Mouse (Mus musculus) thymus, postnatal 36 days (tissue): ENCODE data around the gene Ptprm.

Source experiments
- DNase-seq, 2 experiments: peaks; one replicate each; pipeline ENCODE4 v3.0.0; 2022; ENCODE audit warnings: mixed read lengths in 2 of 2

Gene Ptprm

GRCm38 (mm10) chr17:67343471-67343870, 10.8 kb downstream of the Ptprm start:
- no peak for DNase-seq

DNA sequence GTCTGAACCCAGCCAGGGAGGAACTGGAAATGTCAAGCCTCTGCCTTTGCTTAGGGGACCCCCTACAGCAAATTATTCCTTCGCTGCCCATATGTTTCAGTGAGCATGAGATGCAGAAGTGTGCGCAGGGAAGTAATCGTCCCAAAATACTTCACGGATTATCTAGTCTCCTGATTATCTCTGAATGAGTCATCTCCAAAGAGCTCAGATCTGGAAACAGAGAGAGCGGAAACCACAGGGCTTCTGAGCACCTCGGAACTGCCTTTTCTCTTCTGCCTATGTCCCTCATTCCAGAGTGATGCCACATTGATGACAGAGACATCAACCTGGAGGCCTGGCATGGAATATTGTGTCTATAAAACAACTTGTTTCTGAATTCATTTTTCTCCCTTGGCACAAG, 11.3 kb downstream of the Ptprm start:
- no peak for DNase-seq

GRCm38 (mm10) chr17:67340362-67340761, 13.9 kb downstream of the Ptprm start:
- no peak for DNase-seq

GRCm38 (mm10) chr17:67339569-67339968, 14.7 kb downstream of the Ptprm start:
- DNase-seq: no peak

GRCm38 (mm10) chr17:67334310-67334709, 19.9 kb downstream of the Ptprm start:
- DNase-seq: no peak

DNA sequence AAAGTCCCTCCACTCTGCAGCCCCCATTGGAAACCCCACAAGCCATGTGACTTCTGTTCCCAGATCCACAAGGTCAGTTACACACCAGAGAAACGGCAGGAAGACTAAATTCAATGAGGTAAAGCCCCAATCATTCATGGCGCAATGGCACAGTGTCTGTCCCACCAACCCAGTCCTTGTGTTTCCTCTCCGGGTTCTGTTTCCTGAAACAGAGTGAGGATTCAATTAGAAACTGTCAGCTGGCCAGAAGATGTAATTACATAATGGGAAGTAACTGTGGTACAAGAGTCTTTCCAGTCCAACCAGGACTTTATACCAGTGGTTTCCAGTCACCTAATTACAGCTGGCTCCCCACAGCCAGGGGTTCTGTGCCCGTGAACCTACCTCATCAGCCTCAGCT, 24.8 kb downstream of the Ptprm start:
- DNase-seq: no peak

DNA sequence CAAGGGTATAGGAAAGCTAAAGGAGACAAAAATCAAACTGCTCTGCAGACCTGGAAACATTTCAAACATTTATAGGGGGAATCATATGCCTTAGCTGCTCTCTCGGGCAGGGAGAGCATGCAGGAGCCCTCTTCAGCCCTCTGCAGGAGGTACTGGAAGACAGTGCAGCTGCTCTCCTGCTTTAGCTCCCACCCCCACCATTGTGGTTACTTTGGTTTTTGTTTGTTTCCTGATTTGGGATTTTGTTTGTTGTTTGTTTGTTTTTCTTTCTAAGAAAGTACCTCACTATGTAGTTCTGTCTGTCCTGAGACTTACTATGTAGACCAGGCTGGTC, 29.8 kb downstream of the Ptprm start:
- DNase-seq: no peak

DNA sequence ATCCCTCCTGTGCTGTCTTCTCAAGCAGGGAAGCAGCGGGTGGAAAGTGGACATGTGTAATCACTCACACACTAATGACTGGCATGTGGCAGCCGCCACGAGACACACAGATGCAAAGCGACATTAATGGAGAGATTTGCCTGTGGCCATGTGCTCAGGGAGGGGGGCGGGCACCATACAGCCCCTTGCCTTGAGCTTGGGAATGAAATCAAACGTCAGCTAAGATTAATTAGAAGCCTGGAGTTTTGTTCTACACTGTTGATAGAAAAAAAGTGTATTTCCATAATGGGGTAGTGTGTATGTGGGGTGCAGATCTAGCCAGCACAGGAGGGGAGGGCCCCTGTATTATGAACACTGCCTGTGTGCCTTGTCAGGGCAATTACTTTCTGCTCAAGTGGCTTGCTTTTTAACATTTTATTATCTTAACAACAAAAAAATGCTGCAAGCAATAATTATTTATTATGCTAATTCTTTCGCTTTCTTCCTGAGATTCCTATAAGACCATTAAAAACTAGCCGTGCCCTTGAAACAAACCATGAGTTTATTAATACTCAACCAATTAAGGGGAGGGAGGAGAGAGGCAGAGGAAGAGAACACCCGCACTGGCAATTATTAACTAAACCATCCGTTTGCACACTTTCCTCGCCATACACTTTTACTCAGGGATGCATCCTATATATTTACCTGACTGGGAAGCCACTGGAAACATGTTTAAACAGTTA, 30.3 kb downstream of the Ptprm start:
- DNase-seq: no peak

DNA sequence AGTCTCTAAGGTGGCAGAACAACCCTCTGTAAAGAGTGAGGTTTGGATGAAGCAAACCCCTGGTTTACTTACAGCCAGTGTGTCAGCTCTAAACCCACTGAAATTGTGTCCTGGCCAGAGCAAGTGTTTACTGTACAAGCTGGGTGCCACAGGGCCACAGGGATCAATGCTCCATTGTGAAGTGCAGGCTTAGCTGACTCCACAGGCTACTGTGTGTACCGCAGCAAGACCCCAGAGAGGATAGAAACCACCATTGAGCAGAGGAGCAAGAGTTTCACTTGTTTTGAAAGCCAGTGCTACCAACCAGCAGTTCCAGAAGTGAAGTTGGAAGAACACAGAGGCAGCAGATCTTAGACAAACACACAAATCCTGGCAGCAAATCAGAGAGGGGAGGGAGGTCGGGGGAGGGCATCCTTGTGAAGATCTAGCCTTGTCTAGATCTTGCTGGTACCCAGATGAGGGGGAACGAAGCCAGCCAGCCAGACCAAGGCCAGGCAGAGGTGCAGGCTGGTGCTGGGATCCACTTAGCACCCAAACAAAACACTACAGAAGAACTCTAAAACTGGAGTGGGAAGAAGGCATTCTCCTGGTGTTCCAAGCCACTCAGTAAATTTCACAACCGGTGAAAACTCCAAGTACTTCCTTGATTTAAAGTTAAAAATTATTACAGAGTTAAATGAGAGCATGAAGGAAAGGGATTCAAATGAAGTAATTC, 39.6 kb downstream of the Ptprm start:
- DNase-seq: no peak

DNA sequence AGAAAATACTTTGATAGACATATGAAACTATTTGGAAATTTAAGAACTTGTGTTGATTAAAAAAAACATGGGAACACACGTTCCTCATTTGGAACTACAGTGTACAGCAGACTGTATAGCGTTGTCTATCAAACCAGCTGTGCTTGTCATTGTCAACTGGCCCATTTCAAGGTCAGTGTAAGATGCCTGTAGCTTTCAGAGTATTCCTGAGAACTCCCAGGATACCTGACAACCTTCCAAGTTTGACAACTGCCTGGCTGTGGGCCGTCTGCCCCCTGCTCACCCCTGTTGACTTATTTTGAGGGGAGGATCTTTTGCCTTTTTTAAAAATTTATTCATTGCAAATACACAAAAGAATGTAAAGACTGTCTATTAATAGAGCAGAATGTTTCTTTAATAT, 45.8 kb downstream of the Ptprm start:
- no peak for DNase-seq

DNA sequence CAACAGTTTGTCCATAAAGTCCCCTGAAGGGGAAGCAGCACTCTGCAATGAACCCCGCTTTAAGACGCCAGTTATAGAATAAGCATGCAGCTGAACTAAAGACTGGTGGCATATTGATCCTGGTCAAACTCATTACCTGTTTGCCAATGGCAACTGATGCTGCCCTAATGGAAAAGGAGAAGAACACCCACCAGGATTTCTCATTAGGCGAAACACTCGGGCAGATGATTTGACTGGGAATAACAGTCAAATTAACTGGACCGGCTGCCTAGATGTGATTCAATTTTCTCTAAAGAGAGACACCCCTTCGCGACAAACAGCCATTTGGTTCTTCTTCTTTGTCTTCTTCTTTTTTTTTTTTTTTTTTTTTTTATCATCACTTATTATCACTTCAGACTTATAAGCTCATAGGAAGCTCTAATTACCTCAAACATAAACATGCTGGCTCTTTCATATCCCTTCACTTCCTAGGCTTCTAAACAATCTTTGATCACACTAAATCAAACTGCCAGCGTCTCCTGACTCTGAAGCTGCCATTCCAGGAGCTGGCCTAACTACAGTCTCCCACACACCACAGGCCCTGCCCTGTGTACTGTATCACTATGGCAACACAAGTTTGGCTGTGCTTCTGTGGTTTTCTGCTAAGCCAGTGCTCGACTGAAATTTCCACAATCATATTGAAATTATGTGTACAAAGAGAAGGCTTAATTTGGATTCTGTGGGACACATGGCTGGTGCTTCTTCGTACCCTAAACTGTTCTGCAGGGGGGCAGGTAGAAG, 48.0 kb downstream of the Ptprm start:
- DNase-seq: no peak

DNA sequence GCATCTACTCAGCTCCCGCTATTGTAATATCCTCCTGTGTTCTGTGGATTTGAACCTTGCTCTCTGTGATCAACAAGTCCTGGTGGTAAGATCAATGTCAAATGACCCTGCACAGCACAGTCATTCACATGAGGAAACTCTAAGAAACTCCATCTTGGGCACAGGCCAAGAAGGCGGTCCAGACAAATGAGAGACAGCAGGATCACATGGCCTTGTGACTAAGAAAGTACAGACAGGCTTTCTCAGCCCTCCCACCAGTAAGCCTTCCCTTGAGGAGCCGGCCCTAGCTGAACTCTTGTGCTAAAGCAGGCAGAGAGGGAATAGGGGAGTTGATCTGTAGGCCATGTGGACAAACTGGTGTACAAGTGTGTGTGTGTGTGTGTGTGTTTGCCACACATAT, 49.4 kb downstream of the Ptprm start:
- no peak for DNase-seq

GRCm38 (mm10) chr17:67303326-67304099, 50.7 kb downstream of the Ptprm start:
- no peak for DNase-seq

DNA sequence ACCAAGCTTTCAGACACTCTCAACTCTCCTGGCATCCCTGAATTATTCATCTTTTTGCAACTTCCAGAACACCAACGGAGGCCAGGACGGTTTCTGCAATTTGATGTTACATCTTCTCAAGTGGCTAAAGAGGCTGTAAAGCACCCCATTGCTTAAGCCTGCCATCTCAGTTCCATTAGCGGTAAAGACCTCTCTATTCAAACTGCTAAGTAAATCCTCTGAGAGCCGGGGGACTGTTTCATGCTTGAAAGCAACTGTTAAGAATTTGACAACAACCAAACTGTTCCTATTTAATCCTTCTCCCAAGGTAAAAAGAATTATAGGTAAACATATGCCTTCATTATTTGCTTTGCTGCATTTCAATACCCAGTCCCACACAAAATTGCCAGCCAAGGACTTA, 51.7 kb downstream of the Ptprm start:
- DNase-seq: no peak

DNA sequence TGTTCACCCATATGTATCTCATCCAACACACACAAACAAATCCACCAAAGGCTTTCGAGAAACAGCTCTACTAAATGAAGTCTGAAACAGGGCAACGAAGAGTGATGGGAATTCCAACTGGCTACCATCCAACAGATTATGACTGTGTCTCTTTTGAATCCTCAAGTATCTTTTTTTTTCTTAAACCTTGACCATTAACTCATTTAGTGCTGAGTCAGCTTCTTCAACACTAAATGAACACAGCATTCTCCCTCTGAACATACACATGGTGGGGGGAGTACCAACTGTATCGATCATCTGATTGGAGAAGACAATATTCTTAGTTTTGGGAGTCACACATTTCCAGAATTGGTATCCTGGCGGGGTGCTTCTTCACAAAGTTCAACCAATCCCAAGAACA, 52.2 kb downstream of the Ptprm start:
- DNase-seq: no peak

DNA sequence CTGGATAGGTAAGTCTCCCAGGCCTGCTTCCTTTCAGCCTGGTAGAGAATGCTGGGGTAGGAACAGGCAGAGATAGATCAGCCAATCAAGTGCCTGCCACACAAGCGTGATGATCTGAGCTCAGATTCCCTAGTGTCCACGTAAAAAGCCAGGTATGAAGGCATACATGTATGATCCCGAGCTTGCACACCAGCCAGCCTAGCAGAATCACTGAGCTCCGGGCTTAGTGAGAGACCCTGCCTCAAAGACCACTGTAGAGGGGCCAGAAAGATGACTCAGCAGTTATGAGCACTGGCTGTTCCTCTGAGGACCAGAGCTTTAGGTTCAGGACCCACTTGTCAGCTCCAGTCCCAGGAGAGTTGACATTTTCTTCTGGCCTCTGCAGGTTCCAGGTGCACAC, 52.9 kb downstream of the Ptprm start:
- no peak for DNase-seq

DNA sequence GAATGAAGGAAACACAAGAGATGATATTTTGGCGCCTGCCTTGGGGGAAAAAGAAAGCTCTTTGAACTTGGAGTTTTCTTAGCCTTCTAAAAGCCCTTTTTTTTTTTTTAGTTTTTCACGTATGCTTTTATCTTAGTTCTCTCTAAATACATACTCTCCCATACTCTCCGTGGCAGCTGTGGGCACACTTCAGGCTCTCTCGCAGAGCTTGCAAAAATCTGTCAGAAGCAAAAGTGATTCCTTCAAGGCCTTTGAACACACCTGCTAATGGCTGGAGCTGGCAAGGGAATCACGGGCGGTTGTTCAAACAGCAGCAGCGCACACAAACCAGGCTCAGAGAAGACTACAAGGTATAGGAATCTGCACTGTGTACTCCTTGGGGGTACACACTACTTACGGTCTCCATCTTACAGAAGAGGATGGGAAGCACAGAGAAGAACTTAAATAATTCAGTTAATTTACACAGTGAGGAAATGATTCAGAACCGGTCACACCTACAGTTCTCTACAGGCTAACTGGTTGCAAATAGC, 55.9 kb downstream of the Ptprm start:
- no peak for DNase-seq

- DNase-seq: no peak
Measured at GRCm38 (mm10) chr17:67296604-67297595, 57.4 kb downstream of the Ptprm start.

- DNase-seq: no peak
Measured at GRCm38 (mm10) chr17:67290662-67291240, 63.5 kb downstream of the Ptprm start.

DNA sequence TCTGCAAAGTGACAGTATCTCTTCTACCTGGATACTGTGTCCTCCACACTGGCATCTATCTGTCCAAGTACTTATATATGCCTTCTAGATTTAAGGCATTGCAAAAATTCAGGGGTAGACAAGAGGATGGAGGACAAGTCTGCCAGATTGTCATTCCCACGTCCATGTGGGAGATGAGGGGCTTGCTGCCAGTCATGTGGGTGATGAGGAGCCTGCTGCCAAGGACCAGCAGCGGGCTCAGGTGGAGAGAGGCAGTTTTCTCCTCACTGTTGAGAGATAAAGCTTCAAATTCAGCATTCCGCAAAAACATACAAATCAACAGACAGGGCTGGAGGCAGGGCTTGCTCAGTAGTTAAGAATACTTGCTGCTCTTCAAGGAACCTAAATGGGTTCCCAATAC, 66.8 kb downstream of the Ptprm start:
- no peak for DNase-seq

GRCm38 (mm10) chr17:67281640-67282170, 72.6 kb downstream of the Ptprm start:
- no peak for DNase-seq
